Mouse (Mus musculus) CH12.LX (cell line): ENCODE data around the gene Zfand6. TPM values are rescaled to one million over a fixed set of nuclear protein-coding genes. Genes with fewer than 3 reads are reported as not detected.

Source experiments
- DNase-seq: peaks from one replicate; pipeline ENCODE4 v3.0.0-alpha.2; 2013; ENCODE audit errors: extremely low read depth
- H3K27ac ChIP-seq: 2 replicates; pipeline ENCODE4 v1.5.1; 2012; ENCODE audit warnings: low read depth, mild to moderate bottlenecking, control low read depth, moderate library complexity; ENCODE audit not compliant: insufficient read depth
- H3K27me3 ChIP-seq: replicated peaks from 2 replicates; pipeline ENCODE3; 2012; ENCODE audit warnings: inconsistent platforms
- H3K36me3 ChIP-seq, 2 experiments: replicated peaks in 1 of 2; 2 replicates each; pipeline versions ENCODE3 to v1.6.1; 2012; ENCODE audit warnings: inconsistent platforms in 1 of 2, low read length in 1 of 2, mild to moderate bottlenecking in 1 of 2, mixed read lengths in 1 of 2, moderate library complexity in 1 of 2; ENCODE audit not compliant: control insufficient read depth in 1 of 2, insufficient read depth in 1 of 2
- H3K4me1 ChIP-seq, 2 experiments: 2 replicates each; pipeline ENCODE4 v1.6.1; 2012; ENCODE audit warnings: inconsistent platforms in 1 of 2, moderate library complexity in 1 of 2; ENCODE audit not compliant: insufficient read depth in 2 of 2, control insufficient read depth in 1 of 2
- H3K4me2 ChIP-seq: 2 replicates; pipeline ENCODE4 v1.6.1; 2012; ENCODE audit warnings: low read depth, mild to moderate bottlenecking, control low read depth; ENCODE audit not compliant: poor library complexity, insufficient read depth, severe bottlenecking
- H3K4me3 ChIP-seq, 3 experiments: fragments of 150-350 bp in 1 of 3; sonication (generic) in 1 of 3; replicated peaks in 1 of 3; 2 replicates each; pipeline versions ENCODE3 to v1.5.1; 2011 to 2012; ENCODE audit warnings: low read depth in 2 of 3, low read length in 2 of 3, mild to moderate bottlenecking in 2 of 3, moderate library complexity in 2 of 3, control low read depth in 1 of 3, improper control_type of control experiment in 1 of 3, inconsistent platforms in 1 of 3, mixed read lengths in 1 of 3; ENCODE audit not compliant: poor library complexity in 1 of 3
- H3K79me2 ChIP-seq: replicated peaks from 2 replicates; pipeline ENCODE4 v1.6.1; 2012; ENCODE audit warnings: mild to moderate bottlenecking, moderate library complexity; ENCODE audit not compliant: control insufficient read depth, poor library complexity, insufficient read depth, severe bottlenecking; ENCODE audit errors: extremely low read depth
- H3K9ac ChIP-seq: 2 replicates; pipeline ENCODE4 v1.6.1; 2012; ENCODE audit warnings: low read depth, mild to moderate bottlenecking, control low read depth, moderate library complexity; ENCODE audit not compliant: insufficient read depth
- H3K9me3 ChIP-seq: replicated peaks from 2 replicates; pipeline ENCODE3; 2012; ENCODE audit warnings: low read length, inconsistent platforms, mixed read lengths
- BHLHE40 ChIP-seq: IDR thresholded peaks from 2 replicates; pipeline ENCODE4 v1.6.1; 2011; ENCODE audit warnings: mild to moderate bottlenecking, low read depth, low read length, improper control_type of control experiment
- CHD2 ChIP-seq: IDR thresholded peaks from 2 replicates; pipeline ENCODE4 v1.6.1; 2011; ENCODE audit warnings: low read length, improper control_type of control experiment
- CTCF ChIP-seq, 2 experiments: IDR thresholded peaks in 1 of 2; conservative IDR thresholded peaks in 1 of 2; 2 replicates each; pipeline ENCODE4 v1.5.1; 2011 to 2012; ENCODE audit warnings: low read depth in 2 of 2, low read length in 2 of 2, improper control_type of control experiment in 1 of 2, inconsistent platforms in 1 of 2, mild to moderate bottlenecking in 1 of 2, moderate library complexity in 1 of 2
- E2F4 ChIP-seq: IDR thresholded peaks from 2 replicates; pipeline ENCODE4 v1.6.1; 2011; ENCODE audit warnings: low read depth, low read length, improper control_type of control experiment; ENCODE audit not compliant: insufficient replicate concordance
- ELF1 ChIP-seq: IDR thresholded peaks from 2 replicates; pipeline ENCODE4 v1.6.1; 2014; ENCODE audit warnings: low read depth, mild to moderate bottlenecking, inconsistent platforms, low read length, improper control_type of control experiment
- EP300 ChIP-seq: IDR thresholded peaks from 2 replicates; pipeline ENCODE4 v1.6.1; 2011; ENCODE audit warnings: low read length, improper control_type of control experiment
- GABPA ChIP-seq: IDR thresholded peaks from 2 replicates; pipeline ENCODE4 v1.6.1; 2012; ENCODE audit warnings: low read depth, low read length, improper control_type of control experiment, inconsistent platforms; ENCODE audit not compliant: insufficient replicate concordance
- IRF4 ChIP-seq: IDR thresholded peaks from 2 replicates; pipeline ENCODE4 v1.6.1; 2014; ENCODE audit warnings: low read depth, mild to moderate bottlenecking, inconsistent platforms, low read length, improper control_type of control experiment
- JUND ChIP-seq: conservative IDR thresholded peaks from 2 replicates; pipeline ENCODE4 v1.6.1; 2011; ENCODE audit warnings: low read depth, low read length, improper control_type of control experiment
- KAT2A ChIP-seq: IDR thresholded peaks from 2 replicates; pipeline ENCODE4 v1.6.1; 2012; ENCODE audit warnings: low read length, improper control_type of control experiment, inconsistent platforms; ENCODE audit not compliant: insufficient replicate concordance
- MAFK ChIP-seq: IDR thresholded peaks from 2 replicates; pipeline ENCODE4 v1.6.1; 2011; ENCODE audit warnings: low read length, improper control_type of control experiment; ENCODE audit not compliant: insufficient replicate concordance
- MXI1 ChIP-seq: IDR thresholded peaks from 2 replicates; pipeline ENCODE4 v1.6.1; 2011; ENCODE audit warnings: mild to moderate bottlenecking, low read depth, low read length, improper control_type of control experiment
- NRF1 ChIP-seq: IDR thresholded peaks from 2 replicates; pipeline ENCODE4 v1.6.1; 2014; ENCODE audit warnings: low read depth, mild to moderate bottlenecking, inconsistent platforms, low read length, improper control_type of control experiment, moderate library complexity
- PAX5 ChIP-seq: IDR thresholded peaks from 2 replicates; pipeline ENCODE4 v1.6.1; 2012; ENCODE audit warnings: low read length, inconsistent platforms, mixed read lengths
- RAD21 ChIP-seq: IDR thresholded peaks from 2 replicates; pipeline ENCODE4 v1.6.1; 2011; ENCODE audit warnings: low read depth, mild to moderate bottlenecking, low read length, improper control_type of control experiment, moderate library complexity
- SMC3 ChIP-seq: IDR thresholded peaks from 2 replicates; pipeline ENCODE4 v1.6.1; 2011; ENCODE audit warnings: low read depth, low read length, improper control_type of control experiment
- UBTF ChIP-seq: IDR thresholded peaks from 2 replicates; pipeline ENCODE4 v1.6.1; 2012; ENCODE audit warnings: low read depth, mild to moderate bottlenecking, inconsistent platforms, low read length, improper control_type of control experiment, moderate library complexity
- ZMIZ1 ChIP-seq: IDR thresholded peaks from 2 replicates; pipeline ENCODE4 v1.6.1; 2012; ENCODE audit warnings: low read depth, mild to moderate bottlenecking, inconsistent platforms, low read length, improper control_type of control experiment
- ZNF384 ChIP-seq: IDR thresholded peaks from 2 replicates; pipeline ENCODE4 v1.6.1; 2012; ENCODE audit warnings: low read depth, low read length, improper control_type of control experiment, inconsistent platforms
- dilution Hi-C: fragments of 300-500 bp; cut with MboI; formaldehyde crosslinking; loops from 2 replicates; pipeline ENCODE4 v1.14.3; 2020; ENCODE audit warnings: low sequenced_read_pairs; ENCODE audit not compliant: extremely low pct_unique_long_range_greater_than_20kb, extremely low pct_ligation_motif_present
- in situ Hi-C: fragments of 300-500 bp; cut with MboI; formaldehyde crosslinking; loops from 3 replicates; pipeline ENCODE4 v1.14.3; 2019; ENCODE audit warnings: low sequenced_read_pairs, low pct_ligation_motif_present, low pct_unique_long_range_greater_than_20kb, mixed read lengths
- polyA plus RNA-seq: library from polyadenylated mRNA; unstranded; fragments of >175 nt; gene quantifications from 2 replicates; pipeline ENCODE4 v1.2.1, GENCODE M21; 2012; ENCODE audit warnings: low read depth; ENCODE audit not compliant: insufficient read length
- total RNA-seq, 2 experiments: library from RNA; depleted of rRNA; stranded (reverse); fragments of 300-350 nt in 1 of 2; fragments of >200 nt in 1 of 2; gene quantifications; 2 replicates each; pipeline ENCODE4 v1.2.3; 2012 to 2014

The Zfand6 gene
- total and polyA plus RNA-seq, 3 experiments: 57.5 to 196 (median 78.0) TPM

GRCm38 (mm10) chr7:84642159-84642928, 47.4 kb downstream of the Zfand6 start:
- Histone ChIP-seq H3K4me2 (no peak overlapping the region), H3K27ac (no peak overlapping the region), H3K9me3 (no peaks in the 10 kb centered on the region), H3K4me3 (no peak overlapping the region), H3K36me3 (peaks cover 0 to 22% of the 10 kb centered on the region in 2 experiments), H3K4me1 (peaks cover 3 to 30% of the 10 kb centered on the region in 2 experiments; a peak in 2 of 4 replicates), H3K27me3 (no peaks in the 10 kb centered on the region), H3K79me2 (peaks cover 7% of the 10 kb centered on the region; the same call in 1 of the 2 replicates), H3K9ac (no peak overlapping the region)
- in situ Hi-C loops (no loop called here), dilution Hi-C loops (no loop called here)
- no peak for TF ChIP-seq RAD21
- no peak for TF ChIP-seq CTCF (conservative IDR thresholded peaks at IDR 0.05 in 1 of 2, IDR thresholded peaks at IDR 0.05 in 1 of 2; ENCODE audit: low read depth in 2 of 2, low read length in 2 of 2)
- TF ChIP-seq SMC3: no peak
- TF ChIP-seq JUND: no peak
- DNase-seq: no peak

- H3K27ac ChIP-seq: no peak overlapping the region
- peaks cover 3 to 45% of the 10 kb centered on the region in 2 experiments; a peak in 2 of 4 replicates for H3K4me1 ChIP-seq
- H3K79me2 ChIP-seq: peaks cover 7% of the 10 kb centered on the region
- no peak overlapping the region for H3K9ac ChIP-seq
- in situ Hi-C loops: no loop called here
- no peak overlapping the region for H3K4me2 ChIP-seq
- DNase-seq: no peak
- dilution Hi-C loops: no loop called here
- H3K9me3 ChIP-seq: no peaks in the 10 kb centered on the region
- no peak for TF ChIP-seq CTCF (conservative IDR thresholded peaks at IDR 0.05 in 1 of 2, IDR thresholded peaks at IDR 0.05 in 1 of 2; ENCODE audit: low read depth in 2 of 2, low read length in 2 of 2)
- TF ChIP-seq UBTF: no peak
- no peak for TF ChIP-seq EP300
- TF ChIP-seq KAT2A: no peak
- no peak for TF ChIP-seq NRF1
- TF ChIP-seq ZMIZ1: no peak
- no peak for TF ChIP-seq IRF4
- no peak for TF ChIP-seq CHD2
- no peak for TF ChIP-seq ELF1
- no peak for TF ChIP-seq ZNF384
- no peak for TF ChIP-seq MXI1
- no peak for TF ChIP-seq GABPA
- no peak for TF ChIP-seq SMC3
- no peak for TF ChIP-seq RAD21
- no peak for TF ChIP-seq PAX5
- no peak for TF ChIP-seq MAFK
- TF ChIP-seq E2F4: no peak
- TF ChIP-seq BHLHE40: no peak
- no peak overlapping the region for H3K4me3 ChIP-seq
- peaks cover 10 to 28% of the 10 kb centered on the region in 2 experiments for H3K36me3 ChIP-seq
- H3K27me3 ChIP-seq: no peaks in the 10 kb centered on the region
Observed at GRCm38 (mm10) chr7:84636939-84637338, 52.8 kb downstream of the Zfand6 start.
